Mouse (Mus musculus) heart, embryonic 14.5 days (tissue): ENCODE data around the gene Kcnj16. TPM values are rescaled to one million over a fixed set of nuclear protein-coding genes. Genes with fewer than 3 reads are reported as not detected.

Experiments used
- ATAC-seq: fragments of 200-750 bp; cut with Nextera tagmentation; 2 replicates; pipeline ENCODE4 v1.8.0; 2017; ENCODE audit warnings: low read depth, moderate TSS enrichment; ENCODE audit not compliant: insufficient number of reproducible peaks, insufficient read depth, low FRiP score
- H3K27ac ChIP-seq, 2 experiments: fragments of 200-500 bp in 1 of 2; fragments of 300-500 bp in 1 of 2; sonication (generic) in 1 of 2; replicated peaks in 1 of 2; 2 replicates each; pipeline ENCODE4 v1.5.1; 2012 to 2014; ENCODE audit warnings: low read depth in 2 of 2, low read length in 2 of 2, control low read depth in 1 of 2, mild to moderate bottlenecking in 1 of 2, mixed read lengths in 1 of 2; ENCODE audit not compliant: control insufficient read depth in 1 of 2, insufficient read depth in 1 of 2
- H3K27me3 ChIP-seq: fragments of 300-500 bp; sonication (generic); 2 replicates; pipeline ENCODE4 v1.6.1; 2014; ENCODE audit warnings: mild to moderate bottlenecking, low read length, control low read depth; ENCODE audit not compliant: control insufficient read depth, insufficient read depth
- H3K36me3 ChIP-seq: fragments of 300-500 bp; sonication (generic); 2 replicates; pipeline ENCODE4 v1.6.1; 2014; ENCODE audit warnings: mild to moderate bottlenecking, control low read depth, low read length, mixed read lengths; ENCODE audit not compliant: control insufficient read depth, insufficient read depth
- H3K4me1 ChIP-seq, 2 experiments: fragments of 200-500 bp in 1 of 2; fragments of 300-500 bp in 1 of 2; sonication (generic) in 1 of 2; 2 replicates each; pipeline ENCODE4 v1.6.1; 2012 to 2014; ENCODE audit warnings: low read length in 2 of 2, control low read depth in 1 of 2, mixed read lengths in 1 of 2; ENCODE audit not compliant: control insufficient read depth in 2 of 2, insufficient read depth in 2 of 2
- H3K4me2 ChIP-seq: fragments of 300-500 bp; sonication (generic); 2 replicates; pipeline ENCODE4 v1.6.1; 2014; ENCODE audit warnings: mild to moderate bottlenecking, low read length
- H3K4me3 ChIP-seq, 2 experiments: fragments of 200-500 bp in 1 of 2; fragments of 300-500 bp in 1 of 2; sonication (generic) in 1 of 2; 2 replicates each; pipeline ENCODE4 v1.5.1; 2012 to 2014; ENCODE audit warnings: low read length in 2 of 2, mild to moderate bottlenecking in 2 of 2, control low read depth in 1 of 2, low read depth in 1 of 2, moderate library complexity in 1 of 2; ENCODE audit not compliant: control insufficient read depth in 1 of 2, insufficient read depth in 1 of 2
- H3K9ac ChIP-seq: fragments of 300-500 bp; sonication (generic); 2 replicates; pipeline ENCODE4 v1.6.1; 2014; ENCODE audit warnings: mild to moderate bottlenecking, low read length
- H3K9me3 ChIP-seq: fragments of 300-500 bp; sonication (generic); 2 replicates; pipeline ENCODE4 v1.6.1; 2016; ENCODE audit warnings: low read length, control low read depth; ENCODE audit not compliant: control insufficient read depth
- WGBS: fragments of 180-500 bp; shearing (Covaris S2); extraction: QIAGEN DNeasy Blood & Tissue Kit; methylation state at CpG from one replicate; pipeline ENCODE4 v1.1.7; 2014; 5-methylcytosine and 5-hydroxymethylcytosine counted together
- polyA plus RNA-seq: library from polyadenylated mRNA; unstranded; fragments of >200 nt; fragmentation: Nextera tagmentation; extraction: Ambion mirVana; gene quantifications from 2 replicates; pipeline ENCODE4 v1.2.1, GENCODE M21; 2014

Kcnj16 gene
- polyA plus RNA-seq, 1 experiment from 2014 or later = not detected

DNA sequence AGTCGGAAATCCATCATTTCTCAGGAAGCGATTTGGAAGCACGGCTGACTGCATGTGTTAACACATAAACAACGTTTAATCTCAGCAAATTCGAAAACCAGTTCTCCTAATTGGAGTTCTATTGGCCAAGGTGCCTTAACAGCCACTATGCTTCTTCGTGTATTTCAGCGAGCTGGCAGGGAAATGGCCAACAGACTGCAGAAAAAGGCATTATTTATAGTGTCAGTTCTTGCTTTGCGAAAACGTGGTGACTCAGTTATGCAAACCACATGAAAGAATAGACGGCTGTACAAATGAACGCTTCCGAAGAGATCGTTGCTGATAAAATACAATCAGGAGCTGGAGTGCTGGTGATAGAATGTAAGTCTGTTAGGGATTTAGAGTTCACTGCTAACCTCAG lies 88.2 kb downstream of the Kcnj16 start:
- no peaks in the 10 kb centered on the region; a peak in 1 of 4 replicates for H3K4me1 ChIP-seq
- 78% methylated on average over 13 of the region's 13 CpGs for WGBS
- H3K4me2 ChIP-seq = no peak overlapping the region
- no peaks in the 10 kb centered on the region for H3K27me3 ChIP-seq
- ATAC-seq = no peak
- H3K9ac ChIP-seq = no peak overlapping the region
- H3K9me3 ChIP-seq = no peaks in the 10 kb centered on the region
- H3K27ac ChIP-seq = no peak overlapping the region
- H3K36me3 ChIP-seq = no peaks in the 10 kb centered on the region
- no peak overlapping the region for H3K4me3 ChIP-seq

DNA sequence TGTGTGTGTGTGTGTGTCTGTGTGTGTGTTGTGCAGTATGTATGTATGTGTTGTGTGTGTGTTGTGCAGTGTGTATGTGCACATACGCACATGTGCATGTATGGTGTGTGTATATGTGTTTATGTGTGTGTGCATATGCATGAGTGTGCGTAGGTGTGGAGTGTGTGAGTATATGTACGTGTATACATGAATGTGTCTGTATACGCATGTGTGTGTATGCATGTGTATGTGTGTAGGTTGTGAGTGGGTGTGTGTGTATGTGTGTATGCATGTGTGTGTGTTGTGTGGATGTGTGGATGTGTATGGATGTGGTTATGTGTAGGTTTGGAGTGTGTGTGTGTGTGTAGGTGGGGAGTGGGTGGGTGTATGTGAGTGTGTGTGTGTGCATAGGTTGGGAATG lies 89.6 kb downstream of the Kcnj16 start:
- H3K27ac ChIP-seq = no peak overlapping the region
- no peaks in the 10 kb centered on the region for H3K9me3 ChIP-seq
- H3K4me1 ChIP-seq = no peaks in the 10 kb centered on the region; a peak in 1 of 4 replicates
- no peak overlapping the region for H3K4me3 ChIP-seq
- no peak for ATAC-seq
- WGBS = 91% methylated on average over 4 of the region's 4 CpGs
- no peaks in the 10 kb centered on the region for H3K27me3 ChIP-seq
- H3K4me2 ChIP-seq = no peak overlapping the region
- H3K36me3 ChIP-seq = no peaks in the 10 kb centered on the region
- H3K9ac ChIP-seq = no peak overlapping the region

DNA sequence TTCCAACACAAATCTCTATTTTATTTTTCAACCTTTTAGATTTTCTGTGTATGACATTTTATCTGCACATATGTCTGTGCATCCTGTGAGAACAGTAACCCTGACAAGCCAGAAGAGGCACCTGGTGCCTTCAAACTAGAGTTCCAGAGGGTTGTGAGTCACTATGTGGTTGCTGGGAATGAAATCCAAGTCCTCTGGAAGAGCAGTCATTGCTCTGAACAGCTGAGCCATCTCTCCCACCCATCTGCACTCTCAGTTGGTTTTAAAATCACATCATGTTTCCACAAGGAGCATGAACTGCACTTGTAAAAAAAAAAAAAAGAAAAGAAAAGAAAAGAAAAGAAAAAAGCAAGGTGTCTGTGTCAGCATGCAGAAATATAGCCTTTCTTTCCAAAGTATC lies 91.6 kb downstream of the Kcnj16 start:
- no peak overlapping the region for H3K27ac ChIP-seq
- H3K4me3 ChIP-seq = no peak overlapping the region
- H3K9me3 ChIP-seq = no peaks in the 10 kb centered on the region
- no peaks in the 10 kb centered on the region for H3K36me3 ChIP-seq
- H3K9ac ChIP-seq = no peak overlapping the region
- no peaks in the 10 kb centered on the region for H3K27me3 ChIP-seq
- no peak for ATAC-seq
- H3K4me2 ChIP-seq = no peak overlapping the region
- no peaks in the 10 kb centered on the region; a peak in 1 of 4 replicates for H3K4me1 ChIP-seq

DNA sequence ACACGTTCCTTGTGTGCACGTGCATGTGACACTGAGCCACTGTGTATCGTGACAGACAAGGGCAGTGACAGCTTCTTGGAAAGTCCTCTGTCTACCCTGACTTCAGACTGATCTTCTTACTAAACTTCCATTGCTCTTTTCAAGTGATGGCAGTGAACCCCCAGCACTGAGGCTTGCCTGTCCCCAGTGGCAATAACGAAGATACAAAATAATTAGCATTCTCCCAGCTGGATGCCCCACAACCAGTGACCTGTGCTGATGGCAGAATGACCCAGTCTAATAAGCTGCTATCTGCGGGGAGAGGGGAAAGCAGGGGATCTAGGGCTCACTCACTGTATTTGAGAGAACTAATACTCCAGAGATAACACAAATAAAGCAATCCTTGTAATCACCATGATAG lies 92.4 kb downstream of the Kcnj16 start:
- Histone ChIP-seq H3K9ac (no peak overlapping the region), H3K36me3 (no peaks in the 10 kb centered on the region), H3K4me3 (no peak overlapping the region), H3K27ac (no peak overlapping the region), H3K9me3 (no peaks in the 10 kb centered on the region), H3K27me3 (no peaks in the 10 kb centered on the region), H3K4me1 (no peaks in the 10 kb centered on the region), H3K4me2 (no peak overlapping the region)
- WGBS = 46% methylated on average over 5 of the region's 5 CpGs
- ATAC-seq = no peak

DNA sequence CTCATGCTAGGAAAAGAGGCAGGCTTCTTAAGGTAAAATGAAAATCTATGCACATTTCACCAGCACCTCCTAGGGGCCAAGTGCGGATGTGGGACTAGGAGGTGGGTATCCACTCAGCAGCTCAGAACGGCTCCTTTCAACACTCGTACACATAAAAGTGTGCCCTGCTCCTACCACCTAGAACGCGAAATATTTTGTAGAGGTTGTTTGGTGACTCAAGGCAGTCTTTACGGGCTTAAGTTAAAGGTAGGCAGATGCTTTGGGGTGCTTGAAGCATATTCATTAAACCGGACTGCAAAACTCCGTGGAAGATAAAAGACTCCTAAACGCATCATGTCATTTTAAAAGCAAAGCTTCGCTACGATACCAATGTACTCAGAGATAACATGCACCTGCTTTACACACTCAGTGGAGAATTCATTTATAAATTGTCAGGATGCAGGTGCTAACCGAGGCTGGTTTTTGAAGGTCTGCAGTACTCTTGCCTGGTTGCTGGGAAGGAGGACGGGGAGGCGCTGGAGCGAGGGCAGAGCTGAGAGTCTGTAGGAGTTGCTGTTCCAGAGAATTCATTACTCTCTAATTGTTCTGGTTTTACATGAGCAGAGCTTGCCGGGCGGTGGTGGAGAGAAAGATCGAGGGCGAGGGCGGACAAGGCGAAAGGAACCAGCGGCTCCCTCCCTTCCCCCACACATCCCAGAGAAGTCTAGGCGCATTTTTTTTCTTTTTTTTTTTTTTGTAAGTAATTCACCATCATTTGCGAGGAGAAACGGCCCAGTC lies 97.1 kb downstream of the Kcnj16 start:
- peaks cover 0 to 23% of the 10 kb centered on the region in 2 experiments; a peak in 2 of 4 replicates for H3K4me1 ChIP-seq
- H3K36me3 ChIP-seq = no peaks in the 10 kb centered on the region
- H3K27ac ChIP-seq = peak overlapping the region; percentile 69 to 89
- no peaks in the 10 kb centered on the region for H3K9me3 ChIP-seq
- peak overlapping the region; percentile 79 to 86 for H3K4me3 ChIP-seq
- peak overlapping the region; percentile 79 for H3K9ac ChIP-seq
- under 1% methylated on average over 25 of the region's 25 CpGs for WGBS
- H3K4me2 ChIP-seq = peak overlapping the region; percentile 88
- ATAC-seq = peak; percentile 29; the same call in 1 of the 2 replicates
- no peaks in the 10 kb centered on the region for H3K27me3 ChIP-seq

DNA sequence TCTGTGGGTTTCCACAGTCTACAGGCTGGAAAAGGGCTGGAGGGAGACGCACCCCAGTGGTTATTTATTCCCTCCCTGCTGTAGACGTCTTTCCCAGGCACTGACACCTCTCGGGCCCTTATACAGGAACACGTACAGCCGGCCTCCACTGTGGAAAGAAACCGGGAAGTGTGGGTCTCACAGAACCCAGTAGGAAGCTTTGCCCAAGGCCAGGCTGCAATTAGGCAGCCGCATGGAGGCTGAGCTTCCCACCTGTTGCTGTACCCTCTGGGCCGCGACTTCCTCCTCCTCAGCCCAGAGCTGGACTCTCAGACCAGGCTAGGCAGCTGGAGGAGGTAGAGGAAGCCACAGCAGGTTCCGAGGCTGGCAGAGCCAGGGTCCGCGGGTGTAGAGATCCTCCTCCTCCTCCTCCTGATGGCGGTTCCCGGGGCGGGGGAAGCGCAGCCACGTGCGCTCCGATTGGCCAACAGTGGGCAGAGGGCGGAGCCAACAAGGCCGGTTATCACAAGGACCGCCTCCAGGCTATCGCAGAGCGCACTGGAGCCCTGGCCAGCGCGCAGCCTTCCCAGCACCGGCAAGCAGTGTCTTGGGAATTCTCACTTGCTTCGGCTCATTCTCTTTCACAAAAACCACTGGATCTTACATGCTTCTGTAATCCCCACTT lies 97.9 kb downstream of the Kcnj16 start, which contains the start of gene Kcnj2:
Gene Kcnj2, plus strand, starts transcription at position 530 of the 664 bp plus-strand sequence.
- peak within 1 kb of the TSS; percentile 81 to 89 for H3K27ac ChIP-seq
- H3K9me3 ChIP-seq = no peaks in the 10 kb centered on the region
- WGBS = 0% methylated on average over 22 of the region's 28 CpGs
- H3K36me3 ChIP-seq = no peaks in the 10 kb centered on the region; the same call in 1 of the 2 replicates
- H3K27me3 ChIP-seq = no peaks in the 10 kb centered on the region
- peak within 1 kb of the TSS; percentile 88 for H3K4me2 ChIP-seq
- peaks cover 4 to 31% of the 10 kb centered on the region in 2 experiments; a peak in 2 of 4 replicates for H3K4me1 ChIP-seq
- peak within 1 kb of the TSS; percentile 81 for H3K9ac ChIP-seq
- ATAC-seq = peak; percentile 99
- peak within 1 kb of the TSS; percentile 79 to 86 for H3K4me3 ChIP-seq

DNA sequence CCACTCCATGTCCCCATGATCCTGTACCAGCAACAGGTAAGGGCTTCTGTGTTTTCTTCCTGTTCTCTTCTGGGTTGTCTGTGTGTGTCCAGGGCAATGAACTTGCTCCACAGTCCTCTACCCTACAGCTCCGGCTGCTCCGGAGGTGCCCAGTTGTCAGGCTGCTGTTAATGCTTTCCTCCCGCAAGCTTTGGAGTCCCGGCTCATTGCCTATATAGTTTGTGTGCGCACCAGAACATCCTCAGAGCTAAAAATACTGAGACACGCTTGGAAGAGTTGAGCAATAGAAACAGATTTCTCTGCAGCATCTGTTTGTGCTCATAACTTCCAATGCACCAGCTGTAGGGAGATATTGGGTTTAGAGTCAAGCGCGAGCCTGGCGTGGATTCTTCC lies 98.5 kb downstream of the Kcnj16 start:
- no peaks in the 10 kb centered on the region for H3K9me3 ChIP-seq
- peak overlapping the region; percentile 88 for H3K4me2 ChIP-seq
- ATAC-seq = peak; percentile 62
- WGBS = under 1% methylated on average over 9 of the region's 9 CpGs
- peak overlapping the region; percentile 72 to 89 for H3K27ac ChIP-seq
- no peaks in the 10 kb centered on the region; the same call in 1 of the 2 replicates for H3K36me3 ChIP-seq
- no peaks in the 10 kb centered on the region for H3K27me3 ChIP-seq
- H3K9ac ChIP-seq = peak overlapping the region; percentile 81
- H3K4me3 ChIP-seq = peak overlapping the region; percentile 79 to 86
- peaks cover 4 to 33% of the 10 kb centered on the region in 2 experiments; a peak in 2 of 4 replicates for H3K4me1 ChIP-seq
